Mouse (Mus musculus): ENCODE results near the gene Ripor2. TPM values are rescaled to one million over a fixed set of nuclear protein-coding genes. Genes with fewer than 3 reads are reported as not detected.

Ripor2 gene
- 3.5 and 3.7 TPM in 2 replicates for polyA plus RNA-seq (2014; fragmentation: Nextera tagmentation; extraction: Ambion mirVana)

DNA sequence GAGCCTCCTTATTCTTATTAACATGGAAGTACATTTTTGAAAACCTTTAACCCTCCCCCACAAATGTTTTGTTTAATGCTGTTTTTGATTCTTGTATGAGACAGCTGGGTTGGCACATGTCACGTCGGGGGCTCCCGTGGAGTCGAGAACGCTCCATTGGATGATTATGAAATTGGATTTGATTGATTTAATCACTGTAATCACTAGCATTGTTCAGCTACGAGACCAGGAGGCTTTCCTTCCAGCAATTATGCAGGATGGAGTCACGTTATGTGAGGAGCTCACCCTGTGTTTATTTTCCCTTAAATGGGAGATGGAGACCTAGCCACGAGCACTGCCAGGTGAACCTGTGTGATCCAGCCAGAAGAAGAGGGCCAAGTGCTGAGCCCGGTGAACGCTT lies at the start of gene Ripor2:
Gene Ripor2, plus strand, starts transcription at position 357 of the 400 bp plus-strand sequence.
- DNase-seq (ENCODE audit: low spot score) (no peak), ATAC-seq (replicated peaks; ENCODE audit: insufficient number of reproducible peaks, low FRiP score, low TSS enrichment, low read depth) (no peak)
- H3K27ac ChIP-seq (replicated peaks; ENCODE audit: low read depth, low read length) = no peak within 1 kb of the TSS
- H3K4me3 ChIP-seq (ENCODE audit: low read depth, low read length) = no peak within 1 kb of the TSS
- 65% methylated on average over 10 of the region's 10 CpGs for WGBS
- no peaks in the 10 kb centered on the region for H3K4me1 ChIP-seq (ENCODE audit: control insufficient read depth, insufficient read depth, low read length)
- no peaks in the 10 kb centered on the region for H3K36me3 ChIP-seq (replicated peaks; ENCODE audit: control insufficient read depth, insufficient read depth, low read depth, low read length)
- no peak within 1 kb of the TSS for H3K4me2 ChIP-seq (ENCODE audit: low read depth, low read length)
- no peaks in the 10 kb centered on the region for H3K9me3 ChIP-seq (replicated peaks; ENCODE audit: control insufficient read depth, low read length)
- H3K27me3 ChIP-seq (ENCODE audit: control insufficient read depth, insufficient read depth, low read length) = no peaks in the 10 kb centered on the region
- H3K9ac ChIP-seq (replicated peaks; ENCODE audit: low read length) = no peak within 1 kb of the TSS

DNA sequence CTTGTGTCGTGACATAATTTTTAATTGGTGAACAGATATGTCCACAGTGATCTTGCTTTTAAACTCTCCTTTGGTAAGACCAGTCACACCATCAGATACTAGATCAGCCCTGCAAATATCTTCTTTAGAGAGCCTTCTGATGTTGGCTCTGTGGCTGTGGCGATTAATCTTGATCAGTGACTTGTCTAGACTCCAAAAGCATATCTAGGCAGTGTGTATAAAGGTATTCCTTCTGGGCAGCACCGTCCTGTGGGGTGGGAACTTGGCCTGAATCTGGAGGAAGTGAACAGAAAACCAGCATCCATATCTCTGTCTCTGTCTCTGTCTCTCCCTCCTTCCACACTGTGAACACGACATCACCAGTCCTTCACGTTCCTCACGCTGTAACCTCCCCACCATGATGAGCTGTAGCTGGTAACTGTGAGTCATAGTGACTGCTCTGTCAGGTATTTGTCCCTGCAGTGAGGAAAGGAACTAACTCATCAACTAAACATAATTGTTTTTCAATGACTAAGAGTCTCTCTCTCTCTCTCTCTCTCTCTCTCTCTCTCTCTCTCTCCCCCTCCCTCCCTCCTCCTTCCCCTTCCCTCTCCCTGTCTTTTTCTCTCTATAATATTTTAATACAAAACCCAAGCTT lies 45.3 kb upstream of the Ripor2 start:
- no peak overlapping the region for H3K27ac ChIP-seq (replicated peaks; ENCODE audit: low read depth, low read length)
- no peaks in the 10 kb centered on the region for H3K27me3 ChIP-seq (ENCODE audit: control insufficient read depth, insufficient read depth, low read length)
- no peak overlapping the region for H3K9ac ChIP-seq (replicated peaks; ENCODE audit: low read length)
- no peaks in the 10 kb centered on the region for H3K36me3 ChIP-seq (replicated peaks; ENCODE audit: control insufficient read depth, insufficient read depth, low read depth, low read length)
- H3K4me3 ChIP-seq (ENCODE audit: low read depth, low read length) = no peak overlapping the region
- ATAC-seq (replicated peaks; ENCODE audit: insufficient number of reproducible peaks, low FRiP score, low TSS enrichment, low read depth) (no peak), DNase-seq (ENCODE audit: low spot score) (no peak)
- WGBS = 85% methylated on average over 6 of the region's 6 CpGs
- no peaks in the 10 kb centered on the region for H3K4me1 ChIP-seq (ENCODE audit: control insufficient read depth, insufficient read depth, low read length)
- no peaks in the 10 kb centered on the region for H3K9me3 ChIP-seq (replicated peaks; ENCODE audit: control insufficient read depth, low read length)
- H3K4me2 ChIP-seq (ENCODE audit: low read depth, low read length) = no peak overlapping the region

DNA sequence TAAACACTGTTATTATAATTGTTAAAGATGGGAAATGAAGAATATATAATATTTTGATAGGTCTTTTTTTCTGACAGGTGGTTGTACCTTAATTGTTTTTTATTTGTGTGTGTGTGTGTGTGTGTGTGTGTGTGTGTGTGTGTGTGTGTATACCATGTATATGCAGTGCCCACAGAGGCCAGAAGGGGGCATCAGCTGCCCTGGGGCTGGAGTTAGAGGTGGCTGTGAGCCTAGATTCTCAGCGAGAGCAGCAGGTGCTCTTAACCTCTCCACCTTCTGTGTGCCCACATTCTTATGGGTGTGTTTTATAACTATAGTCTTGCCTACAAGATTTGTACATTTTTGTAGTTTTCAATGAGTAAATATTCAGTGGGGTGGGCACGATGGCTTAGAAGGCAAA lies 44.0 kb upstream of the Ripor2 start:
- no peaks in the 10 kb centered on the region for H3K36me3 ChIP-seq (replicated peaks; ENCODE audit: control insufficient read depth, insufficient read depth, low read depth, low read length)
- DNase-seq (ENCODE audit: low spot score) = no peak
- ATAC-seq (replicated peaks; ENCODE audit: insufficient number of reproducible peaks, low FRiP score, low TSS enrichment, low read depth) = no peak
- no peak overlapping the region for H3K27ac ChIP-seq (replicated peaks; ENCODE audit: low read depth, low read length)
- no peaks in the 10 kb centered on the region for H3K4me1 ChIP-seq (ENCODE audit: control insufficient read depth, insufficient read depth, low read length)
- H3K4me3 ChIP-seq (ENCODE audit: low read depth, low read length) = no peak overlapping the region
- no peak overlapping the region for H3K9ac ChIP-seq (replicated peaks; ENCODE audit: low read length)
- no peak overlapping the region for H3K4me2 ChIP-seq (ENCODE audit: low read depth, low read length)
- no peaks in the 10 kb centered on the region for H3K9me3 ChIP-seq (replicated peaks; ENCODE audit: control insufficient read depth, low read length)
- 91% methylated on average over 2 of the region's 2 CpGs for whole genome bisulfite sequencing
- H3K27me3 ChIP-seq (ENCODE audit: control insufficient read depth, insufficient read depth, low read length) = no peaks in the 10 kb centered on the region

DNA sequence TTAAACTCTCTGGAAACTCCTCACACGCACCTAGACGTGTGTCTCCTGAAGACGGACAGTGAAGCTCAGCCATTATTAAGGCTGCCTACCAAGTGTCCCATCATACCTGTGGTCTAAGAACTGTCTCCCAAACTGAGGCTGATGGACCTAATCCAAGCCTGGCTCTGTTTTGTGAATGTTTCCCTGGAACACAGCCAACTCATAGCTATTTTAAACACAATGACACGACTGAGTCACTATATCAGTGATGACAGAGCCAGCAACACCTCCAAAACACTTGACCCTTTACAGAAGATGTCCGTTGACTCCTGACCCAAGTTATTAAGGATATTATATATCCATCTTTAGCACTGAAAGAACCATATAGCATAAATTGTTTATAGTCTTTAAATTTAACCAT lies 43.0 kb upstream of the Ripor2 start:
- Histone ChIP-seq H3K27me3 (ENCODE audit: control insufficient read depth, insufficient read depth, low read length) (no peaks in the 10 kb centered on the region), H3K9me3 (replicated peaks; ENCODE audit: control insufficient read depth, low read length) (no peaks in the 10 kb centered on the region), H3K36me3 (replicated peaks; ENCODE audit: control insufficient read depth, insufficient read depth, low read depth, low read length) (no peaks in the 10 kb centered on the region), H3K4me3 (ENCODE audit: low read depth, low read length) (no peak overlapping the region), H3K4me1 (ENCODE audit: control insufficient read depth, insufficient read depth, low read length) (no peaks in the 10 kb centered on the region), H3K27ac (replicated peaks; ENCODE audit: low read depth, low read length) (no peak overlapping the region), H3K4me2 (ENCODE audit: low read depth, low read length) (no peak overlapping the region), H3K9ac (replicated peaks; ENCODE audit: low read length) (no peak overlapping the region)
- no peak for DNase-seq (ENCODE audit: low spot score)
- 85% methylated on average over 5 of the region's 5 CpGs for WGBS
- ATAC-seq (replicated peaks; ENCODE audit: insufficient number of reproducible peaks, low FRiP score, low TSS enrichment, low read depth) = no peak

DNA sequence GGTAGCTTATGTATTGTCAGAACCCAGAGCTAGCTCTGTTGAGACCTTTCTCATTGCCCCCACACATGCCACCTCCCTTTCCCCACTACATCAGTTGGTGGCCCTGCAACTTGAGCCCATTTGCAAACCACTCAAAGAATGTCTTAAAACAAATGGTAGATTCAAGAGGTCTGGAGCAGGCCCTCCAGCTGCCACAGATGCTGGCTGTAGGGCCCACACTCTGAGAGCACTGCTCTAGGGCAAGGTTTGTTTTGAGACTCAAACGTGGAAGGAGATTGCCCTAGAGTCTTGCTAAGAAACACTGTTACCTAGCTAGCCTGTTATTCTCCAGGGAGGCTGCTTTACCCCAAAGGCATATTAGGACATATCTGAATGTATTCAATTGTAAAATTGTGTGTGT lies 36.3 kb upstream of the Ripor2 start:
- WGBS = 41% methylated on average over 1 of the region's 1 CpGs
- no peak overlapping the region for H3K4me3 ChIP-seq (ENCODE audit: low read depth, low read length)
- no peak overlapping the region for H3K9ac ChIP-seq (replicated peaks; ENCODE audit: low read length)
- H3K36me3 ChIP-seq (replicated peaks; ENCODE audit: control insufficient read depth, insufficient read depth, low read depth, low read length) = no peaks in the 10 kb centered on the region
- H3K27ac ChIP-seq (replicated peaks; ENCODE audit: low read depth, low read length) = no peak overlapping the region
- H3K27me3 ChIP-seq (ENCODE audit: control insufficient read depth, insufficient read depth, low read length) = no peaks in the 10 kb centered on the region
- no peaks in the 10 kb centered on the region for H3K9me3 ChIP-seq (replicated peaks; ENCODE audit: control insufficient read depth, low read length)
- H3K4me1 ChIP-seq (ENCODE audit: control insufficient read depth, insufficient read depth, low read length) = no peaks in the 10 kb centered on the region
- ATAC-seq (replicated peaks; ENCODE audit: insufficient number of reproducible peaks, low FRiP score, low TSS enrichment, low read depth) = no peak
- no peak for DNase-seq (ENCODE audit: low spot score)
- no peak overlapping the region for H3K4me2 ChIP-seq (ENCODE audit: low read depth, low read length)

DNA sequence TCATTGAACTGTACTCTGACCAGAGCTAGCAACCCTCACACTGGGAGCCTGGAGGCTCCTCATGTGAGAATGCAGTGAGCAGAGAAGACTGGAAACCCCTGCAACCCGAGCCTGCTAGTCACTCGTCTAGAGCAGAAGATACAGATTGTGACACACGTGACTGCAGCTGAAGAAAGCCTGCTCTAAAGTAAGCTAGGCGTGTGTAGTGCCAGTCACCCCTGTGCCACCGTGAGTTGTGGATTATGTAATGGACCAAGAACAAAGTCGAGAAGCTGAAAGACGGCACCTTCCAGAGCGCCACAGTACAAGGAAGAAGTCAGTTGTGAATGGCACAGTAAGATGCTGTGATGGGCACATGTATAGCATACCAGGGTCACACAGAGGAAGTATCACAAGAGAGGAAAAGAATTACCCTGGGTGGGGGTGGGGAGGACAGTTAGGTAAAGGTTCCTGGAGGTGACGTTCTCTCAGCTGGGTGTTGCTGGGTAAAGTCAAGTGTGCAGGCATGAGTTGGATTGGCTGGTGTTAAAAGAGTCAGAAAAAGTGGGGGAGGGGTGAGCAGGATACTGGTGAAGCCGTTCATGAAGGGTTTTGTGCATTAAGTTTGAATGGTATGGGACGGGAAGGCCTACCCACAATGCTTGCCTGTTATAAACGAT lies 35.1 kb upstream of the Ripor2 start:
- Histone ChIP-seq H3K27ac (replicated peaks; ENCODE audit: low read depth, low read length) (no peak overlapping the region), H3K9ac (replicated peaks; ENCODE audit: low read length) (no peak overlapping the region), H3K4me1 (ENCODE audit: control insufficient read depth, insufficient read depth, low read length) (no peaks in the 10 kb centered on the region), H3K36me3 (replicated peaks; ENCODE audit: control insufficient read depth, insufficient read depth, low read depth, low read length) (no peaks in the 10 kb centered on the region), H3K4me3 (ENCODE audit: low read depth, low read length) (no peak overlapping the region), H3K9me3 (replicated peaks; ENCODE audit: control insufficient read depth, low read length) (no peaks in the 10 kb centered on the region), H3K4me2 (ENCODE audit: low read depth, low read length) (no peak overlapping the region), H3K27me3 (ENCODE audit: control insufficient read depth, insufficient read depth, low read length) (no peaks in the 10 kb centered on the region)
- 79% methylated on average over 12 of the region's 12 CpGs for WGBS
- no peak for ATAC-seq (replicated peaks; ENCODE audit: insufficient number of reproducible peaks, low FRiP score, low TSS enrichment, low read depth)
- no peak for DNase-seq (ENCODE audit: low spot score)

DNA sequence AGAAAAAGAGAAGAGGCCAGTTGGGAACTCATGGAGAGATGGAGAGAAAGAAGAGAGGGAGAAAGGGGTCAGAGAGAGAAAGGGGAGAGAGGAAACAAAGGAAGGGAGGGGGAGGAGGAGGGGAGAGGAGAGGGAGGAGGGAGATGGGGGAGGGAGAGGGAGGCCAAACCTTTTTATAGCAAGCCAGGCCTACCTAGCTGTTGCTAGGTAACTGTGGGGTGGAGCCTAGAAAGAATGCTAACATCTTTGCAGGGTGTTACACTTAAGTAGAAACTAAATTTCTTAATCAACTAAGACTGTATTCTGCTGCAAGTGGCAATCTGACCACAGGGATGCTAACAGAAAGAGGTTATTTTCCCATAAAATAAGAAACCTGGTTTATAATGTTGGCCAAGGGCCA lies 33.1 kb upstream of the Ripor2 start:
- DNase-seq (ENCODE audit: low spot score) (no peak), ATAC-seq (replicated peaks; ENCODE audit: insufficient number of reproducible peaks, low FRiP score, low TSS enrichment, low read depth) (no peak)
- H3K4me3 ChIP-seq (ENCODE audit: low read depth, low read length) = no peak overlapping the region
- H3K4me2 ChIP-seq (ENCODE audit: low read depth, low read length) = no peak overlapping the region
- H3K4me1 ChIP-seq (ENCODE audit: control insufficient read depth, insufficient read depth, low read length) = no peaks in the 10 kb centered on the region
- no peak overlapping the region for H3K9ac ChIP-seq (replicated peaks; ENCODE audit: low read length)
- H3K27ac ChIP-seq (replicated peaks; ENCODE audit: low read depth, low read length) = no peak overlapping the region
- no peaks in the 10 kb centered on the region for H3K9me3 ChIP-seq (replicated peaks; ENCODE audit: control insufficient read depth, low read length)
- no peaks in the 10 kb centered on the region for H3K36me3 ChIP-seq (replicated peaks; ENCODE audit: control insufficient read depth, insufficient read depth, low read depth, low read length)
- no peaks in the 10 kb centered on the region for H3K27me3 ChIP-seq (ENCODE audit: control insufficient read depth, insufficient read depth, low read length)

DNA sequence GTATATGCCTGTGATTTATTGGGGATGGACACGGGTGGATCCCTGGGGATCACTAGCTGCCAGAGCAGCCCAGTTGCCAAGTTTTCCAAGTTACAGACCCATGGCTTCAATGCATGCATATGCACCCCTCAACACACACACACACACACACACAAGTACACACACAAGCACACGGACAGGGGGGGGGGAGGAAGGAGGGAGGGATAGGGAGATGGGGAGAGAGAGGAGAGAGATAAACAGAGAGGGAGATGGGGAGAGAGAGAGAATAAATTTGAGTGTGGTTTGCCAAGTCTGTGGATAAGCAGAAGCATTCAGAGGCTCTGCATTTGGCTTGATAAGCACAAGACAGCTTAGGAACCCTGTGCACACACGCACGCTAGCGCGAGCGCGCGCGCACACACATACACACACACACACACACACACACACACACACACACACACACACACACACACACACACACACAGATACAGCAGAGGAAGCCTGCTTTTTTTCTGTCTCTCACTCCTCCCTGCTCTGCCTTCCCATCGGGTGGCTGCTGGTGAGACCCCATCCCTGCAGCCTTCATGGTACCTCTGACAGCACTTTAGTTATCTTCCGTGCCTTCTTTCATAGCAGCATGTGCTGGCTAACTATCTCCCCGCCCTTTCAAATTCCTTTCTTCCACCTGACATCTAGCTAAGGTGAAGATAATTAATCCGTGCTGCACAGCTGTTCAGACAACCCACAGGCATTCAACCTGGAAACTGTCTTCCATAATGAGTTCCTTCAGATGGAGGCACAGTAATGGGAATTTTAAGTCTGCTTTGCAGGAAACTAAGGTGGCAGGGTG lies 30.7 kb upstream of the Ripor2 start:
- WGBS = 73% methylated on average over 14 of the region's 14 CpGs
- H3K9ac ChIP-seq (replicated peaks; ENCODE audit: low read length) = no peak overlapping the region
- no peaks in the 10 kb centered on the region for H3K27me3 ChIP-seq (ENCODE audit: control insufficient read depth, insufficient read depth, low read length)
- H3K4me2 ChIP-seq (ENCODE audit: low read depth, low read length) = no peak overlapping the region
- DNase-seq (ENCODE audit: low spot score) (no peak), ATAC-seq (replicated peaks; ENCODE audit: insufficient number of reproducible peaks, low FRiP score, low TSS enrichment, low read depth) (no peak)
- H3K4me3 ChIP-seq (ENCODE audit: low read depth, low read length) = no peak overlapping the region
- no peak overlapping the region for H3K27ac ChIP-seq (replicated peaks; ENCODE audit: low read depth, low read length)
- no peaks in the 10 kb centered on the region for H3K9me3 ChIP-seq (replicated peaks; ENCODE audit: control insufficient read depth, low read length)
- no peaks in the 10 kb centered on the region for H3K36me3 ChIP-seq (replicated peaks; ENCODE audit: control insufficient read depth, insufficient read depth, low read depth, low read length)
- H3K4me1 ChIP-seq (ENCODE audit: control insufficient read depth, insufficient read depth, low read length) = no peaks in the 10 kb centered on the region
